Mouse (Mus musculus) midbrain, embryonic 13.5 days (tissue): ENCODE measurements at regions not wholly inside any gene's neighbourhood (a gene's known extent, or its start where the extent isn't known, plus 50 kb on each side); places are given as distances from the start of the nearest gene placed in this dataset.

Experiments used
- ATAC-seq: fragments of 200-750 bp; cut with Nextera tagmentation; 2 replicates; pipeline ENCODE4 v1.8.0; 2017; ENCODE audit warnings: mild to moderate bottlenecking, moderate TSS enrichment, moderate library complexity
- H3K27ac ChIP-seq: fragments of 300-500 bp; sonication (generic); 2 replicates; pipeline ENCODE4 v1.5.1; 2015; ENCODE audit warnings: inconsistent platforms, mild to moderate bottlenecking, moderate library complexity
- H3K27me3 ChIP-seq: fragments of 300-500 bp; sonication (generic); 2 replicates; pipeline ENCODE4 v1.6.1; 2015; ENCODE audit warnings: mild to moderate bottlenecking, inconsistent platforms
- H3K36me3 ChIP-seq: fragments of 300-500 bp; sonication (generic); 2 replicates; pipeline ENCODE4 v1.6.1; 2015; ENCODE audit warnings: mild to moderate bottlenecking, inconsistent platforms
- H3K4me1 ChIP-seq: fragments of 300-500 bp; sonication (generic); replicated peaks from 2 replicates; pipeline ENCODE4 v1.6.1; 2015; ENCODE audit warnings: inconsistent platforms
- H3K4me2 ChIP-seq: fragments of 300-500 bp; sonication (generic); replicated peaks from 2 replicates; pipeline ENCODE4 v1.6.1; 2015; ENCODE audit warnings: moderate library complexity, mild to moderate bottlenecking, inconsistent platforms
- H3K4me3 ChIP-seq: fragments of 300-500 bp; sonication (generic); replicated peaks from 2 replicates; pipeline ENCODE4 v1.5.1; 2015; ENCODE audit warnings: mild to moderate bottlenecking, inconsistent platforms
- H3K9ac ChIP-seq: fragments of 300-500 bp; sonication (generic); replicated peaks from 2 replicates; pipeline ENCODE4 v1.6.1; 2015; ENCODE audit warnings: mild to moderate bottlenecking, inconsistent platforms
- H3K9me3 ChIP-seq: fragments of 300-500 bp; sonication (generic); 2 replicates; pipeline ENCODE4 v1.6.1; 2016; ENCODE audit warnings: mild to moderate bottlenecking, inconsistent platforms
- WGBS: fragments of 180-500 bp; shearing (Covaris S2); methylation state at CpG from one replicate; pipeline ENCODE4 v1.1.7; 2015; 5-methylcytosine and 5-hydroxymethylcytosine counted together

- no peaks in the 10 kb centered on the region for H3K36me3 ChIP-seq
- no peak for ATAC-seq
- no peak overlapping the region for H3K4me2 ChIP-seq
- H3K27me3 ChIP-seq = peaks cover 9% of the 10 kb centered on the region; the same call in 1 of the 2 replicates
- no peak overlapping the region for H3K4me3 ChIP-seq
- no peak overlapping the region for H3K9ac ChIP-seq
- H3K9me3 ChIP-seq = no peaks in the 10 kb centered on the region
- peak overlapping the region; percentile 26; the same call in 1 of the 2 replicates for H3K27ac ChIP-seq
- H3K4me1 ChIP-seq = peaks cover 23% of the 10 kb centered on the region
- WGBS = 86% methylated on average over 15 of the region's 15 CpGs
These were observed 345.1 kb downstream of the 3100002H09Rik start for GRCm38 (mm10) chr4:124265527-124265926.

GRCm38 (mm10) chr4:124257006-124257405, 339.2 kb upstream of the 4930535I16Rik start:
- 43% methylated on average over 9 of the region's 9 CpGs for WGBS
- H3K4me3 ChIP-seq = no peak overlapping the region
- ATAC-seq = no peak

GRCm38 (mm10) chr4:124256515-124256914, 338.7 kb upstream of the 4930535I16Rik start:
- no peak for ATAC-seq
- peaks cover 16% of the 10 kb centered on the region for H3K27me3 ChIP-seq
- H3K4me2 ChIP-seq = no peak overlapping the region
- H3K36me3 ChIP-seq = no peaks in the 10 kb centered on the region
- 59% methylated on average over 7 of the region's 7 CpGs for WGBS
- H3K4me1 ChIP-seq = peaks cover 38% of the 10 kb centered on the region
- no peaks in the 10 kb centered on the region for H3K9me3 ChIP-seq
- no peak overlapping the region for H3K4me3 ChIP-seq
- no peak overlapping the region for H3K27ac ChIP-seq
- no peak overlapping the region for H3K9ac ChIP-seq

More at GRCm38 (mm10) chr4:124257006-124257405, 339.2 kb upstream of the 4930535I16Rik start:
- Histone ChIP-seq H3K27ac (no peak overlapping the region), H3K4me2 (no peak overlapping the region), H3K27me3 (peaks cover 11% of the 10 kb centered on the region; the same call in 1 of the 2 replicates), H3K36me3 (no peaks in the 10 kb centered on the region), H3K9ac (no peak overlapping the region), H3K9me3 (no peaks in the 10 kb centered on the region), H3K4me1 (peaks cover 38% of the 10 kb centered on the region)

GRCm38 (mm10) chr4:124255183-124255543, 337.3 kb upstream of the 4930535I16Rik start:
- no peak for ATAC-seq
- Histone ChIP-seq H3K9ac (no peak overlapping the region), H3K36me3 (no peaks in the 10 kb centered on the region), H3K4me3 (no peak overlapping the region), H3K27ac (0 out of 2 replicates have a peak overlapping the region, but pooled peaks have one; percentile 16), H3K4me1 (peaks cover 42% of the 10 kb centered on the region), H3K27me3 (peaks cover 22% of the 10 kb centered on the region), H3K4me2 (peak overlapping the region; percentile 36; the same call in 1 of the 2 replicates), H3K9me3 (no peaks in the 10 kb centered on the region)
- WGBS = 18% methylated on average over 7 of the region's 7 CpGs

GRCm38 (mm10) chr4:124254446-124255182, 336.8 kb upstream of the 4930535I16Rik start:
- Histone ChIP-seq H3K27ac (peak overlapping the region; percentile 51), H3K4me2 (peak overlapping the region; percentile 36), H3K27me3 (peaks cover 25% of the 10 kb centered on the region), H3K9ac (no peak overlapping the region), H3K4me3 (no peak overlapping the region), H3K9me3 (no peaks in the 10 kb centered on the region), H3K4me1 (peaks cover 42% of the 10 kb centered on the region), H3K36me3 (no peaks in the 10 kb centered on the region)
- peak; percentile 64 for ATAC-seq
- 14% methylated on average over 22 of the region's 22 CpGs for WGBS

DNA sequence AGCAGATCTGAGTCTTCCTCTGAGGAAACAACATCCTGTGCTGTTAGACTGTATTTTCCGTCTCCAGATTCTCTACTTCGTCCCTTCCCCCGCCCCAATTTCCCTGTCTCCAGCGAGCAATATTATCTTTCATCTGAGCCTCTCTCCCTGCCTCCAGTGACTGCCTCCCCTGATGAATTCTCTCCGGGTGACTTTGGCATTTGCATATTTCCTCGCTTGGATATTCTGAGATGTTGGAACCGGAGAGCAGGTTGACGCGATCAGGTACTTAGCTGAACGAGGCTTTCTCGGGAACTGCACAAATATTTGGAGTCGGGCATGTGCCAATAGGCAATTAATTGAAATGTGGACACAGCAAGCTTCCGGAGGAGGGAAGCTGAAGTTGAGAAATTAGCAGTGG, 323.8 kb upstream of the 4930535I16Rik start:
- H3K27ac ChIP-seq = 0 out of 2 replicates have a peak overlapping the region, but pooled peaks have one; percentile 9
- H3K27me3 ChIP-seq = 0 out of 2 replicates have a peak, but pooled peaks cover 3% of the 10 kb centered on the region
- WGBS = 33% methylated on average over 13 of the region's 13 CpGs
- H3K4me1 ChIP-seq = peaks cover 33% of the 10 kb centered on the region
- H3K4me3 ChIP-seq = no peak overlapping the region
- 0 out of 2 replicates have a peak overlapping the region, but pooled peaks have one; percentile 1 for H3K4me2 ChIP-seq
- H3K9me3 ChIP-seq = no peaks in the 10 kb centered on the region
- no peak for ATAC-seq
- no peaks in the 10 kb centered on the region for H3K36me3 ChIP-seq
- H3K9ac ChIP-seq = no peak overlapping the region

- Histone ChIP-seq H3K27ac (peak overlapping the region; percentile 40), H3K36me3 (no peaks in the 10 kb centered on the region), H3K4me1 (peaks cover 28% of the 10 kb centered on the region), H3K4me2 (no peak overlapping the region; the same call in 1 of the 2 replicates), H3K9ac (no peak overlapping the region), H3K4me3 (no peak overlapping the region), H3K27me3 (no peaks in the 10 kb centered on the region), H3K9me3 (no peaks in the 10 kb centered on the region)
- ATAC-seq = peak; percentile 69
- WGBS = 38% methylated on average over 16 of the region's 16 CpGs
These were observed 318.7 kb upstream of the 4930535I16Rik start for GRCm38 (mm10) chr4:124236476-124236875.

GRCm38 (mm10) chr4:124228537-124228936, 310.7 kb upstream of the 4930535I16Rik start:
- peak; percentile 74 for ATAC-seq

GRCm38 (mm10) chr4:124223646-124224500, 306.1 kb upstream of the 4930535I16Rik start:
- Histone ChIP-seq H3K9ac (no peak overlapping the region), H3K36me3 (no peaks in the 10 kb centered on the region), H3K4me3 (no peak overlapping the region), H3K4me1 (peaks cover 7% of the 10 kb centered on the region; the same call in 1 of the 2 replicates), H3K27me3 (peaks cover 20% of the 10 kb centered on the region; the same call in 1 of the 2 replicates), H3K4me2 (no peak overlapping the region), H3K27ac (no peak overlapping the region), H3K9me3 (no peaks in the 10 kb centered on the region)
- ATAC-seq = no peak
- 86% methylated on average over 15 of the region's 15 CpGs for WGBS

More at GRCm38 (mm10) chr4:124228537-124228936, 310.7 kb upstream of the 4930535I16Rik start:
- no peak overlapping the region for H3K27ac ChIP-seq
- H3K9ac ChIP-seq = no peak overlapping the region
- H3K4me3 ChIP-seq = no peak overlapping the region
- peaks cover 9% of the 10 kb centered on the region; the same call in 1 of the 2 replicates for H3K4me1 ChIP-seq
- H3K4me2 ChIP-seq = no peak overlapping the region
- WGBS = 16% methylated on average over 17 of the region's 17 CpGs
- H3K27me3 ChIP-seq = peaks cover 26% of the 10 kb centered on the region; the same call in 1 of the 2 replicates
- H3K9me3 ChIP-seq = no peaks in the 10 kb centered on the region
- H3K36me3 ChIP-seq = no peaks in the 10 kb centered on the region

- 89% methylated on average over 4 of the region's 4 CpGs for WGBS
- peaks cover 7% of the 10 kb centered on the region for H3K4me1 ChIP-seq
- no peak overlapping the region for H3K4me2 ChIP-seq
- no peak overlapping the region for H3K4me3 ChIP-seq
- ATAC-seq = no peak
- H3K27me3 ChIP-seq = peaks cover 20% of the 10 kb centered on the region; the same call in 1 of the 2 replicates
- no peaks in the 10 kb centered on the region for H3K9me3 ChIP-seq
- no peaks in the 10 kb centered on the region for H3K36me3 ChIP-seq
- H3K27ac ChIP-seq = no peak overlapping the region
- no peak overlapping the region for H3K9ac ChIP-seq
These were observed 303.9 kb upstream of the 4930535I16Rik start for GRCm38 (mm10) chr4:124221736-124222135.

DNA sequence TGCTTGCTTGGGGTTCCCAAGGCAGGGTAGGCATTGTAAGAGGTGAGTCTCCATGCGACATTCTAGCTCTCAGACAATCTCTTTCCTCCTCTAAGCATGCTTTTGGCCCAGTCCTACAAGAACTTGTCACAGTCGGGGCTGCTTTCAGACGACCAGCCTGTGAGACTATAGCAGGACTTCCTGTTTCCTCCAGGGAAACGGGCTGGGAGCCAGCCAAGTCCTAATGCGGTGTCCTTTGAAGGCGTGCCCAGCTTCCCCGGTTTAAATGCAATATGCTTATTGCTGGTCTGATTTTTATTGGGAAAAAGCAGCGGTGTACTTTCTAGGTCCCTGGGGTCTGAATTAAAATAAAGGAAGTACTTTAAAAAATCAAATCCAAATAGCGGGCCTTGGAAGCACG, 299.4 kb upstream of the 4930535I16Rik start:
- Histone ChIP-seq H3K4me3 (no peak overlapping the region), H3K9me3 (no peaks in the 10 kb centered on the region), H3K9ac (no peak overlapping the region), H3K36me3 (no peaks in the 10 kb centered on the region), H3K27ac (peak overlapping the region; percentile 10; the same call in 1 of the 2 replicates), H3K4me1 (peaks cover 13% of the 10 kb centered on the region), H3K27me3 (no peaks in the 10 kb centered on the region), H3K4me2 (no peak overlapping the region)
- WGBS = 43% methylated on average over 10 of the region's 10 CpGs
- ATAC-seq = no peak

- H3K4me2 ChIP-seq = no peak overlapping the region
- no peaks in the 10 kb centered on the region for H3K27me3 ChIP-seq
- H3K4me3 ChIP-seq = no peak overlapping the region
- ATAC-seq = no peak
- no peak overlapping the region for H3K27ac ChIP-seq
- H3K4me1 ChIP-seq = peaks cover 13% of the 10 kb centered on the region
- 34% methylated on average over 5 of the region's 5 CpGs for whole genome bisulfite sequencing
- H3K9ac ChIP-seq = no peak overlapping the region
- no peaks in the 10 kb centered on the region for H3K9me3 ChIP-seq
- no peaks in the 10 kb centered on the region for H3K36me3 ChIP-seq
These were observed 298.5 kb upstream of the 4930535I16Rik start for GRCm38 (mm10) chr4:124216351-124216750.
